Mouse (Mus musculus) MN1 (cell line): ENCODE results near the gene Dgkb.

ENCODE experiments used
- DNase-seq: peaks from one replicate; pipeline ENCODE4 v3.0.0-alpha.2; 2016; ENCODE audit warnings: low spot score

The Dgkb gene

DNA sequence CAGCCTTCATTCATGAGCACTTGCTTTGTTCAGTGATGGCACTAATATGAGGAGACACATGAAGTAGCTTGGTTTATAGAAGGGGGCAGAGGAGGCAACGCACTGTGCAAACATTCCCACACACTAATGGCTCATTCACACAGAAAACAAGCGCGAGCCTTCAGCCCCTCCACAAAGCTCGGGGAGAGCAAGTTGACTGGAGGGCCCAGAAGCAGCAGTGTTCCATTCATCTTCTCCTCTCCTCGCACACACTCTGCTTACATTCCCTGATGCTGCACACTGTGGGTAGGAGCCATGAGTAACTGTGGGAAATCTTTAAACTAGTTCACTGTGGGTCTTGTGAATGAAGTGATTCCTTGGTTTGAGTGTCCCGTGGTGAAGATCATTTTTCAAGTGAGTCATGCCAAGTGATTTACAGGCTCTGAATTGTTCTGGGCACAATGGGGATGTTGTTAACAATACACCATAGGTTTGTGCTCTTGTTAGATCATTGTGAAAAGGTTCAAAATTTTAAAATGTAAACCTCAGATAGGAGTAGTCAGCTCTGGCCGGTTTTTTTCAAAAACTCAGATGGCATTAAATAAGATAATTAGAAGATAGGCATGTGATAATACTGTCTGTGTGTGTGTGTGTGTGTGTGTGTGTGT, 779.0 kb downstream of the Dgkb start:
- DNase-seq, result no peak

DNA sequence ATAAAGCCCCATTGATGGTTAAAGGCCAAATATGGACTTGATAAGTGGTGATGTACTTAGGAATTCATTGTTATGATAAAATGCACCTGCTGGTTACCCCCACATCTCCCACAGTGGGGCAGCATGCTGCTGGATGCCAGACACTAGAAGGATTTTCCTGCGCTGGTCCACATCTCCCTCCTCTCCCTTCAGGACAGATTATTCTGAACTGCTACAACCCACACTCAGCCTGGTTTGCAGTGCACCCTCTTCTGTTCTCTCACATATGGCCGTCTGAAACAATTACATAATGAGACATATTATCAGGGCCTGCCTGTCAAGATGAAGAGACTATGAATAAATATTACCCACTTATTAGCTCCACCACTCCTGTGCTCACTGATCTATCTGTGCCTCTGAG, 780.6 kb downstream of the Dgkb start:
- no peak for DNase-seq

DNA sequence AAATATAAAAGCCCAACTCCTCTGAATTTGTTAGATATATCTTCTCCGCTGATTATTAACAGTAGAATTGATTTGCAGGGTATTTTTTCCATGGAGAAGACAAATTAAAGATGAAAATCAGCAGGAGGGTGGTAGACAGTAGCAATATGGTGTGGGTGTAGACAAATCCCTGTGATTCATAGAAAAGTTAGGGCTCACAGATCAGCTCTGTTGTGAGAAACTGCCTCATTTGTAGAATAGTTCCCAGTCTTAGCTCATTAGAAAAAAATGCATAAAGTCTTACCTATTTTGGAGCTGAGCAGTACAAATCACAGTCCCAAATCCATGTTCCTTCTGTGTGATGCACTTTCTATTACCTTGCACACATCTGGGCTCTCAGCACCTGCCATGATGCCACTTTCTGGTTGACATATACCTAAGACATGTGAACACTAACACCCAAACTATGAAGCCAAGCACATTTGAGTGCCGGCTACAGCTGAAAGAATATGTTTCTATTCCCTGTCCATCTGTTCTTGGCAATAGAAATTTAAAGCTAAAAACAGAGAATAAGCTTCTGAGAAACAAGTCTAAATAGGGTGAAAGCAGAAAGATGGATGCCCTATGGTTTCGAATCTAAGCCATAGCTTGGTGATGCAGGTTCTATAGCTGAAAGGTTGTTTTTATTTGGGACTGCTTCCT, 782.8 kb downstream of the Dgkb start:
- DNase-seq, result no peak

DNA sequence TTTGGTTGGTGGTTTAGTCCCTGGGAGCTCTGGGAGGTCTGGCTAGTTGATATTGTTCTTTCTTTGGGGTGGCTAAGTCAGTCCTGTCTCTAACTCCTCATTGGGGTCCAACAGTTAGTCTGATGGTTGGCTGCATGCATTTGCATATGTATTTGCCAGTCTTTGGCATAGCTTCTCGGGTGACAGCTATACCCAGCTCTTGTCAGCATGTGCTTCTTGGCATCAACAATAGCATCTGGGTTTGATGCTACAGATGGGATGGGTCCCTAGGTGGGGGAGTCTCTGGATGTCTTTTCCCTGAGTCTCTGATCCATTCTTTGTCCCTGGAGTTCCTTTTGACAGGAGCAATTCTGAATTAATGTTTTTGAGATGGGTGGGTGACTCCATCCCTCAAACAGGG, 790.6 kb downstream of the Dgkb start:
- no peak for DNase-seq

DNA sequence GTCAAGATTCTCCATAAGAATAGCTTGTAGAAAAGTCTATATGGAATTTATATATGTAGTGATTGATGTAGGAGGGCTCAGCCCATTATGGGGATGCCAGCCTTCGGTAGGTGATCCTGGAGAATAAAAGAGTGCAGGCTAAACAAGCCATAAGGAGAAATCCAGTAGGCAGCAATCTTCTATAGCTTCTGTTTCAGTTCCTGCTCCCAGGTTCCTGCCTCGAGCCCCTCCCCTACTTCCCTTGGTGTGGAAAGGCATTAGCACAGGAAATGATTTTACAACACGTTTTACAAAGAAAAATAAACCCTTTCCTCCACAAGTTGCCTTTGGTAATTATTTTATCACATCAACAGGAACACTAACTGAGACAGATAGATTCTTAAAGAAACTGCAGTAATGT, 850.7 kb downstream of the Dgkb start:
- no peak for DNase-seq
